Mouse (Mus musculus): ENCODE results near the gene Ccdc90b. TPM values are rescaled to one million over a fixed set of nuclear protein-coding genes. Genes with fewer than 3 reads are reported as not detected.

Ccdc90b gene
- polyA plus RNA-seq, 1 experiment from 2014 or later: 13.3 TPM

- DNase-seq: no peak
- H3K4me1 ChIP-seq (ENCODE audit: insufficient read depth): no peaks in the 10 kb centered on the region
- H3K27ac ChIP-seq (ENCODE audit: low read depth): no peak overlapping the region
- H3K9me3 ChIP-seq (ENCODE audit: low read length): no peaks in the 10 kb centered on the region
- ATAC-seq: no peak
- no peaks in the 10 kb centered on the region for H3K27me3 ChIP-seq (ENCODE audit: insufficient read depth, low read length)
- no peaks in the 10 kb centered on the region for H3K36me3 ChIP-seq (replicated peaks; ENCODE audit: insufficient read depth, low read length)
- TF ChIP-seq EP300 (IDR thresholded peaks at IDR 0.05; ENCODE audit: low read depth): no peak
- TF ChIP-seq CTCF (IDR thresholded peaks at IDR 0.05; ENCODE audit: low read depth): no peak
- H3K4me3 ChIP-seq (ENCODE audit: low read depth, low read length): no peak overlapping the region
- 84% methylated on average over 7 of the region's 7 CpGs for WGBS (ENCODE audit: insufficient replicate concordance)
- H3K4me2 ChIP-seq (ENCODE audit: low read depth, low read length): no peak overlapping the region
- no peak overlapping the region for H3K9ac ChIP-seq (replicated peaks)
Measured at GRCm38 (mm10) chr7:92589986-92590385, 29.0 kb downstream of the Ccdc90b start.

DNA sequence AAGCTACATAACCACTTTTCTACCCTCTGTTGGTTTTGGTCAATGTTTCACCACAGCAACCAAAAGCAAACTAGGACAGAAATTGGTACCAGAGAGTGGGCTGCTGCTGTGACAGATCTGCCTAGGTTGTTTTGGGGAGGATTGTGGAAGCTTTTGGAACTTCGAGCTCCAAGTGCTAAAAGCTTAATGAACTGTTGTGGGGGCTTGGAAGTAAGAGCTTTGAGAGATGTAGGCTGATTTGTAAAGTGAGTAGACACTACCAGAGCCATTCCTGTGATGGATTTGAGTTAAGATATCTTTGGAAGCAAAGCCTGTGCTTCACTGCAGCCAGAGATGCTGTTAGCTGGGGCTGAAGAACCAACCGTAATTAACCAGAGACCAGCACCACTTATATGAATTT is 29.9 kb downstream of the Ccdc90b start:
- DNase-seq (no peak), ATAC-seq (no peak)
- Histone ChIP-seq H3K27me3 (ENCODE audit: insufficient read depth, low read length) (no peaks in the 10 kb centered on the region), H3K27ac (ENCODE audit: low read depth) (no peak overlapping the region), H3K36me3 (replicated peaks; ENCODE audit: insufficient read depth, low read length) (no peaks in the 10 kb centered on the region), H3K9me3 (ENCODE audit: low read length) (no peaks in the 10 kb centered on the region), H3K4me2 (ENCODE audit: low read depth, low read length) (no peak overlapping the region), H3K9ac (replicated peaks) (no peak overlapping the region), H3K4me3 (ENCODE audit: low read depth, low read length) (no peak overlapping the region), H3K4me1 (ENCODE audit: insufficient read depth) (no peaks in the 10 kb centered on the region)
- no peak for TF ChIP-seq EP300 (IDR thresholded peaks at IDR 0.05; ENCODE audit: low read depth)
- no peak for TF ChIP-seq CTCF (IDR thresholded peaks at IDR 0.05; ENCODE audit: low read depth)
- WGBS (ENCODE audit: insufficient replicate concordance): 75% methylated on average over 2 of the region's 2 CpGs

GRCm38 (mm10) chr7:92604961-92605360 is 44.0 kb downstream of the Ccdc90b start:
- H3K4me3 ChIP-seq (ENCODE audit: low read depth, low read length): no peak overlapping the region
- H3K27ac ChIP-seq (ENCODE audit: low read depth): no peak overlapping the region
- H3K4me1 ChIP-seq (ENCODE audit: insufficient read depth): no peaks in the 10 kb centered on the region
- WGBS (ENCODE audit: insufficient replicate concordance): 79% methylated on average over 7 of the region's 7 CpGs
- no peak overlapping the region for H3K4me2 ChIP-seq (ENCODE audit: low read depth, low read length)
- no peaks in the 10 kb centered on the region for H3K27me3 ChIP-seq (ENCODE audit: insufficient read depth, low read length)
- TF ChIP-seq EP300 (IDR thresholded peaks at IDR 0.05; ENCODE audit: low read depth): no peak
- no peak for TF ChIP-seq CTCF (IDR thresholded peaks at IDR 0.05; ENCODE audit: low read depth)
- H3K9ac ChIP-seq (replicated peaks): no peak overlapping the region
- no peaks in the 10 kb centered on the region for H3K9me3 ChIP-seq (ENCODE audit: low read length)
- DNase-seq: no peak
- no peak for ATAC-seq
- no peaks in the 10 kb centered on the region for H3K36me3 ChIP-seq (replicated peaks; ENCODE audit: insufficient read depth, low read length)

- H3K9ac ChIP-seq (replicated peaks): no peak overlapping the region
- DNase-seq (no peak), ATAC-seq (no peak)
- H3K4me3 ChIP-seq (ENCODE audit: low read depth, low read length): no peak overlapping the region
- 81% methylated on average over 7 of the region's 7 CpGs for WGBS (ENCODE audit: insufficient replicate concordance)
- no peaks in the 10 kb centered on the region for H3K4me1 ChIP-seq (ENCODE audit: insufficient read depth)
- TF ChIP-seq EP300 (IDR thresholded peaks at IDR 0.05; ENCODE audit: low read depth): no peak
- TF ChIP-seq CTCF (IDR thresholded peaks at IDR 0.05; ENCODE audit: low read depth): no peak
- no peaks in the 10 kb centered on the region for H3K9me3 ChIP-seq (ENCODE audit: low read length)
- no peaks in the 10 kb centered on the region for H3K27me3 ChIP-seq (ENCODE audit: insufficient read depth, low read length)
- H3K36me3 ChIP-seq (replicated peaks; ENCODE audit: insufficient read depth, low read length): no peaks in the 10 kb centered on the region
- no peak overlapping the region for H3K4me2 ChIP-seq (ENCODE audit: low read depth, low read length)
- no peak overlapping the region for H3K27ac ChIP-seq (ENCODE audit: low read depth)
Measured at GRCm38 (mm10) chr7:92610830-92611229, 49.9 kb downstream of the Ccdc90b start.

DNA sequence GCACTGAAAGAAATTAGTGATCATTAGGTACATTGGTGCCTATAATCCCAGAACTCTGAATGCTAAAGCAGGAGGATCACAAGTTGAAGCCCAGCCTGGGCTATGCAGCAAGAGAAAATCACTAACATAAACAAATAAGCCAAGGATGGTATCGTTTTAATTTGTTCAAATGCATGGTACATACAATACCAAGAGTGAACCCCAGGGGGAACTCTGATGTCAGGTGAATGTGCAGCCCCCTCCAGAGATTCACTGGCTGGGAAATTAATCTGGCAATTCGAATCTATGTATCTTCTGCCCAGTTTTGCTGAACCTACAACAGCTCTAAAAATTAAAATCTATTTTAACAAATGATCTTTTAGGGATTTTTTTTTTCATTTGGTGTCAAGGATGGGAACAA is 63.5 kb downstream of the Ccdc90b start:
- 40% methylated on average over 2 of the region's 2 CpGs for WGBS (ENCODE audit: insufficient replicate concordance)
- ATAC-seq: no peak

DNA sequence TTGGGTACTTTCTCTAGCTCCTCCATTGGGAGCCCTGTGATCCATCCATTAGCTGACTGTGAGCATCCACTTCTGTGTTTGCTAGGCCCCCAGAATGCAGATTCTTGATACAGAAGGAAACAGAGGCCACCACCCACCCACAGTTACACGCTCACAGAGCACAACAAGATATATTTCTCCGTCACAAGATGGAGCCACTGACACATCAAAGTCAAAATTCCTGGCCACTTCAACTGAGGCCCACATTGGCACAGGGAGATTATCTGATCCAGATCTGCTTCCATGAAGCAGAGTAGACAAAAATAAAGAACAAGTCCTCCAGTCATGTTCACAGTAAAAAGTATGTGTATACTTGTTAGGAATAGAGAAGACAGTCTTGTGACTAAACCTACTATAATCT is 69.2 kb downstream of the Ccdc90b start:
- DNase-seq (no peak), ATAC-seq (no peak)
- 45% methylated on average over 2 of the region's 2 CpGs for WGBS (ENCODE audit: insufficient replicate concordance)
- Histone ChIP-seq H3K9me3 (ENCODE audit: low read length) (no peaks in the 10 kb centered on the region), H3K27ac (ENCODE audit: low read depth) (no peak overlapping the region), H3K27me3 (ENCODE audit: insufficient read depth, low read length) (no peaks in the 10 kb centered on the region), H3K4me1 (ENCODE audit: insufficient read depth) (no peaks in the 10 kb centered on the region), H3K4me2 (ENCODE audit: low read depth, low read length) (no peak overlapping the region), H3K4me3 (ENCODE audit: low read depth, low read length) (no peak overlapping the region), H3K9ac (replicated peaks) (no peak overlapping the region), H3K36me3 (replicated peaks; ENCODE audit: insufficient read depth, low read length) (no peaks in the 10 kb centered on the region)
- TF ChIP-seq CTCF (IDR thresholded peaks at IDR 0.05; ENCODE audit: low read depth): peak; percentile 45
- no peak for TF ChIP-seq EP300 (IDR thresholded peaks at IDR 0.05; ENCODE audit: low read depth)

More for the DNA sequence above, 63.5 kb downstream of the Ccdc90b start:
- Histone ChIP-seq H3K27ac (ENCODE audit: low read depth) (no peak overlapping the region), H3K4me3 (ENCODE audit: low read depth, low read length) (no peak overlapping the region), H3K9me3 (ENCODE audit: low read length) (no peaks in the 10 kb centered on the region), H3K27me3 (ENCODE audit: insufficient read depth, low read length) (no peaks in the 10 kb centered on the region), H3K36me3 (replicated peaks; ENCODE audit: insufficient read depth, low read length) (no peaks in the 10 kb centered on the region), H3K4me2 (ENCODE audit: low read depth, low read length) (no peak overlapping the region), H3K9ac (replicated peaks) (no peak overlapping the region), H3K4me1 (ENCODE audit: insufficient read depth) (no peaks in the 10 kb centered on the region)
- TF ChIP-seq CTCF (IDR thresholded peaks at IDR 0.05; ENCODE audit: low read depth) (peak; percentile 45), EP300 (IDR thresholded peaks at IDR 0.05; ENCODE audit: low read depth) (no peak)
- no peak for DNase-seq

Other genes with a start within 250 kb of the Ccdc90b start
- 0.45 and 0.67 TPM in 2 replicates for gene Ankrd42, start 76.0 kb downstream of the Ccdc90b start, polyA plus RNA-seq (2015; fragmentation: Nextera tagmentation; extraction: Ambion mirVana)
- gene Pcf11, start 108.8 kb downstream of the Ccdc90b start, polyA plus RNA-seq (2015; fragmentation: Nextera tagmentation; extraction: Ambion mirVana): 7.0 and 8.0 TPM in 2 replicates
- 28.8 and 28.9 TPM in 2 replicates for gene Rab30, start 180.5 kb downstream of the Ccdc90b start, polyA plus RNA-seq (2015; fragmentation: Nextera tagmentation; extraction: Ambion mirVana)

Data from liver, postnatal 0 days (tissue).